Mouse (Mus musculus) cerebellum, adult 11-12 months (tissue): ENCODE measurements around the gene Erbin.

ENCODE experiments used
- DNase-seq: peaks from one replicate; pipeline ENCODE4 v3.0.0; 2022

The Erbin gene

DNA sequence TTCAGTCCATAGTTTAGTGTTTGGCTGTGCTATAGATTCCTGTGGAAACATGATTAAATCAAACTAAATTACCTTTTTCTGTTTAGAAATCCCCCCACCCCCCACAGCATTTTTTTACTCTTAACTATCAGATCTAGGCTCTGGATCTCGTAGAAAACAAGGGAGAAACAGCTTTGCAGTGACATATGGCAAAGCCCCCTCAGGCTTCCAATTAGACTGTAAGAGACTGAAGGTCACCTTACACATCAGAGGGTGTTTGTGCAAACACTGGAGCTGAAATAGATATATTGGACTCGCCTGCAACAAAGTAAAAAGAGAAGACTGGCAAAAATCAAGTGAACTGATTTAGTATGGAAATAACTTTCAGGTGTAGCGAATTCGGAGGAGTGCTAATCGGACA is 116.6 kb downstream of the Erbin start:
- no peak for DNase-seq

GRCm38 (mm10) chr13:103801021-103801420 is 119.3 kb downstream of the Erbin start:
- DNase-seq: no peak

GRCm38 (mm10) chr13:103794688-103795543 is 125.4 kb downstream of the Erbin start:
- no peak for DNase-seq

DNA sequence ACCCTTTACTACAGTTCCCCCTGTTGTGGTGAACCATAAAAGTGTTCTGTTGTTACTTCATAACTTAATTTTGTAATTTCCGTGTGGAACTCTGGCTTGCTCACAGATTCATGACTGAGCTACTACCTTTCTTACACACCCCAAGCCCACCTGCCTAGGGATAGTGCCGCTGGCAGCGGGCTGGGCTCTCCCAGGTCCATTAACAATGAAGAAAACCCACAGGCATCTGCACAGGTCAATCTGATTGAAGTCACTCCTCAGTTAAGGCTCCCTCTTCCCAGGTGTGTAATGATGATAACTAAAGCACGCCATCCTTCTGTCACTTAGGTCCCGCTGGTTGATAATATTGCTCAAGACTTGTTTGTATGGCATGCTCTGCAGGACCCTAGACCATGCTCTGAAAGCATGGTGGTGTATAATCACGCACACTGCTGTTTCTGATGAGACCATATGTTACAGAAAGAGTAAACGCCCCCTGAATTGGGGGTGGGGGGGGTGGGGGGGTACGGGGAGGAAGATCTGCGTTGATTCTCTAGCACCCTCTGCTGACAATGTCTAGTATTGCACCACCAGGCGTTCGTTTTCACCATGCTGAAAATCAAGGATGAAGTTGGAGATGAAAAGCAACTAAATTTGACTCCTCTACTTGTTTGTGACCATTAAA is 140.3 kb downstream of the Erbin start:
- DNase-seq: no peak

GRCm38 (mm10) chr13:103777126-103777525 is 143.2 kb downstream of the Erbin start:
- no peak for DNase-seq

- DNase-seq: peak; percentile 94
Observed at GRCm38 (mm10) chr13:103774119-103774757, 146.1 kb downstream of the Erbin start, which contains the start of gene Srek1. Gene Srek1 (minus strand): TSS chr13:103774608.

DNA sequence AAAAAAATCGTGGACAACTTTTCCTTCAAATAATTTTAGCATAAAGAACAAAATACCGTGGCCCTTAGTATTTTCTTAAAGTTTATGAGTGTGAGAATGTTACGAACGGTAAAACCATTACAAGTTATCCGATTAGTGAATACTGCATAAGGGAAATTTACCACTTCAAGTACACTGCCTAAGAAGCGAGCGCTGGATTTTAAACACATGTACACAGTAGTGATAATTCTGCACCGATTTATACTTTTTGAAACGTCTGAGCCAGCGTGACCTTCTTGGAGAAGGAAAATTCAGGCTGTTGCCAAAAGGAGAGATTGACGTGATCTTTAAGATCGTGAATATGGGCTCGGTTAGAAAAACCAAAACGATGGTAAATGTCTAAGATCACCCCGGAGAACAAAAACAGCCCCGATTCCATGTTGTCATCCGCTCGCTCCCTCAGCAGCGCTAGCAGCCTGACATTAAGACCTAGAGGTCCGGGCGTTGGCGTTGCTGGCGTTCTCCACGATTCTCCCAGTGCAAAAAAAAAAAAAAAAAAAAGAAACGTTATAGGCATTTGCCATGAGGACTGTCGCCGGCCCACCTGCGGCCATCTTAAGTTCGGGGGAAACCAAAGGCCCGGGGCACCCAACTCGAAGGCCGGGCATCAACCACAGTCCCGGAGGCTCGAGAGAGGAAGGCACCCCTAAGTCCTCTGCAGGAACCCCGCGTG is 146.8 kb downstream of the Erbin start:
- no peak for DNase-seq

DNA sequence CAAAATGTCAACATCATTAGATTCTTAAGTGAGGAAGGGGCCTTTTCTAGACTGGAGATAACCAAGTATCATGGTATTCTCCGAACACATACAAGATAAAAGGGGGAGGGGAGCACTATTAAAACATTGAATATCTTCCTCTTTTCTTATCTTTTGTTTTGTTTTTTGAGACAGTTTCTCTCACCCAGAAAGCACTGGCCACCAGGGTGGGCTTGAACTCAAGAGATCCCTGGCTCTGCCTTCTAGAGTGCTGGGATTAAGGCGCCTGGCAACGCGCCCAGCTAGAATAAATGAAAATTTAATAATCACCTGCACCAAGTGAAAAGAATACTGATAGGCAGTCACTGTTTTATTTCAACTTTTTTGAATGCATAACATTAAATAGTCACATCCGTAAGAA is 147.4 kb downstream of the Erbin start:
- peak; percentile 33 for DNase-seq

DNA sequence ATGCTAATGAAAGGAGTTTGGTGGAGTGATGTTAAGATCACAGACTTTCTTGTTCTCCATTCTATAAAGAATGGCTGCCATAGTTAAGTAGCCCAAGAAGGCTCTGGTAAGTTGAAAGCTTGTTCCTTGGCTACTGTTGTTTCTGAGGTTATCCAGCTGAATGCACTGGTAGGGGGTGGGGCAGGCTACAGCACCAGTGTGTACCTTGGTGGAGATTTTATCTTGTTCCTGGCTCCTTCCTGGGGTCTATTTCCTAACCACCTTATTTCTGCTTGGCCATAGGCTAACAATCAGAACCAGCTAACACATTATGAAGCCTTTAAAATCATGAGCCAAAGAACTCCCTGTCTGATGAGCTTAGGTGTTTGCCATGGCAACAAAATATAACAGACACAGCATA is 149.5 kb downstream of the Erbin start:
- DNase-seq: no peak
